Mouse (Mus musculus) midbrain, postnatal 0 days (tissue): Measurements from ENCODE around the gene Cabin1. TPM values are rescaled to one million over a fixed set of nuclear protein-coding genes. Genes with fewer than 3 reads are reported as not detected.

Experiments used
- ATAC-seq: fragments of 200-750 bp; cut with Nextera tagmentation; 2 replicates; pipeline ENCODE4 v1.8.0; 2017; ENCODE audit warnings: moderate number of reproducible peaks, mild to moderate bottlenecking, moderate TSS enrichment, moderate library complexity; ENCODE audit not compliant: low FRiP score
- DNase-seq: peaks from one replicate; pipeline ENCODE4 v3.0.0-alpha.2; 2015; ENCODE audit warnings: low spot score
- H3K27ac ChIP-seq: fragments of 300-500 bp; sonication (generic); 2 replicates; pipeline ENCODE4 v1.5.1; 2014; ENCODE audit warnings: low read depth, mild to moderate bottlenecking, low read length, mixed read lengths
- H3K27me3 ChIP-seq: fragments of 300-500 bp; sonication (generic); 2 replicates; pipeline ENCODE4 v1.6.1; 2014; ENCODE audit warnings: low read length, control low read depth, mixed read lengths; ENCODE audit not compliant: insufficient read depth
- H3K36me3 ChIP-seq: fragments of 300-500 bp; sonication (generic); 2 replicates; pipeline ENCODE4 v1.6.1; 2014; ENCODE audit warnings: low read length, control low read depth, mixed read lengths; ENCODE audit not compliant: insufficient read depth
- H3K4me1 ChIP-seq: fragments of 300-500 bp; sonication (generic); 2 replicates; pipeline ENCODE4 v1.6.1; 2014; ENCODE audit warnings: mild to moderate bottlenecking, control low read depth, antibody characterized with exemption, low read length, mixed read lengths; ENCODE audit not compliant: insufficient read depth
- H3K4me2 ChIP-seq: fragments of 300-500 bp; sonication (generic); 2 replicates; pipeline ENCODE4 v1.6.1; 2014; ENCODE audit warnings: low read depth, mild to moderate bottlenecking, low read length, mixed read lengths; ENCODE audit not compliant: poor library complexity, severe bottlenecking
- H3K4me3 ChIP-seq: fragments of 300-500 bp; sonication (generic); 2 replicates; pipeline ENCODE4 v1.5.1; 2014; ENCODE audit warnings: low read depth, mild to moderate bottlenecking, low read length, moderate library complexity
- H3K9ac ChIP-seq: fragments of 300-500 bp; sonication (generic); replicated peaks from 2 replicates; pipeline ENCODE4 v1.6.1; 2014; ENCODE audit warnings: mild to moderate bottlenecking, low read length, moderate library complexity, mixed read lengths; ENCODE audit not compliant: poor library complexity, severe bottlenecking
- H3K9me3 ChIP-seq: fragments of 300-500 bp; sonication (generic); 2 replicates; pipeline ENCODE4 v1.6.1; 2016; ENCODE audit warnings: low read length, control low read depth
- CTCF ChIP-seq: IDR thresholded peaks from 2 replicates; pipeline ENCODE4 v1.5.1; 2016; ENCODE audit warnings: antibody characterized with exemption, mild to moderate bottlenecking
- WGBS: fragments of 180-500 bp; shearing (Covaris S2); extraction: QIAGEN DNeasy Blood & Tissue Kit; methylation state at CpG from one replicate; pipeline ENCODE4 v1.1.7; 2014; 5-methylcytosine and 5-hydroxymethylcytosine counted together
- polyA plus RNA-seq: library from polyadenylated mRNA; unstranded; fragments of >200 nt; fragmentation: Nextera tagmentation; extraction: Ambion mirVana; gene quantifications from 2 replicates; pipeline ENCODE4 v1.2.1, GENCODE M21; 2015
- total RNA-seq: library from RNA; depleted of rRNA; stranded (reverse); fragments of >200 nt; gene quantifications from 2 replicates; pipeline ENCODE4 v1.2.3, GENCODE M21; 2014

Gene Cabin1
- total and polyA plus RNA-seq, 2 experiments from 2014 or later = 31.6 to 93.3 TPM

GRCm38 (mm10) chr10:75708633-75708992 lies 55.5 kb downstream of the Cabin1 start:
- no peak overlapping the region for H3K27ac ChIP-seq
- H3K9ac ChIP-seq = no peak overlapping the region
- ATAC-seq = peak; percentile 61
- WGBS = 33% methylated on average over 9 of the region's 9 CpGs
- H3K9me3 ChIP-seq = no peaks in the 10 kb centered on the region
- no peaks in the 10 kb centered on the region for H3K27me3 ChIP-seq
- TF ChIP-seq CTCF = peak; percentile 76
- peaks cover 43% of the 10 kb centered on the region for H3K36me3 ChIP-seq
- no peak overlapping the region for H3K4me3 ChIP-seq
- H3K4me2 ChIP-seq = no peak overlapping the region
- peaks cover 8% of the 10 kb centered on the region; the same call in 1 of the 2 replicates for H3K4me1 ChIP-seq
- DNase-seq = peak; percentile 66

GRCm38 (mm10) chr10:75707901-75708632 lies 56.1 kb downstream of the Cabin1 start:
- H3K27ac ChIP-seq = 0 out of 2 replicates have a peak overlapping the region, but pooled peaks have one; percentile 6
- no peaks in the 10 kb centered on the region for H3K27me3 ChIP-seq
- no peak overlapping the region for H3K4me3 ChIP-seq
- H3K4me2 ChIP-seq = no peak overlapping the region
- no peak for ATAC-seq
- DNase-seq = no peak
- no peak overlapping the region for H3K9ac ChIP-seq
- peaks cover 38% of the 10 kb centered on the region for H3K36me3 ChIP-seq
- H3K4me1 ChIP-seq = peaks cover 8% of the 10 kb centered on the region; the same call in 1 of the 2 replicates
- TF ChIP-seq CTCF = no peak
- no peaks in the 10 kb centered on the region for H3K9me3 ChIP-seq
- 73% methylated on average over 3 of the region's 3 CpGs for WGBS

- DNase-seq = no peak
- Histone ChIP-seq H3K9ac (no peak overlapping the region), H3K27me3 (no peaks in the 10 kb centered on the region), H3K4me3 (no peak overlapping the region), H3K36me3 (peaks cover 29% of the 10 kb centered on the region), H3K9me3 (no peaks in the 10 kb centered on the region), H3K4me2 (no peak overlapping the region), H3K27ac (no peak overlapping the region), H3K4me1 (peaks cover 8% of the 10 kb centered on the region; the same call in 1 of the 2 replicates)
- 81% methylated on average over 8 of the region's 8 CpGs for WGBS
- no peak for ATAC-seq
- no peak for TF ChIP-seq CTCF
Measured at GRCm38 (mm10) chr10:75706632-75707216, 57.4 kb downstream of the Cabin1 start.

GRCm38 (mm10) chr10:75705681-75706400 lies 58.3 kb downstream of the Cabin1 start:
- Histone ChIP-seq H3K9ac (no peak overlapping the region), H3K36me3 (peaks cover 24% of the 10 kb centered on the region), H3K4me2 (no peak overlapping the region), H3K4me3 (no peak overlapping the region), H3K9me3 (no peaks in the 10 kb centered on the region), H3K27me3 (no peaks in the 10 kb centered on the region), H3K27ac (no peak overlapping the region), H3K4me1 (peaks cover 8% of the 10 kb centered on the region; the same call in 1 of the 2 replicates)
- TF ChIP-seq CTCF = no peak
- 77% methylated on average over 7 of the region's 7 CpGs for WGBS
- ATAC-seq (no peak), DNase-seq (no peak)

GRCm38 (mm10) chr10:75704212-75705185 lies 59.6 kb downstream of the Cabin1 start:
- Histone ChIP-seq H3K4me2 (no peak overlapping the region), H3K27ac (peak overlapping the region; percentile 68), H3K4me1 (peaks cover 8% of the 10 kb centered on the region; the same call in 1 of the 2 replicates), H3K4me3 (no peak overlapping the region), H3K9ac (no peak overlapping the region; the same call in 1 of the 2 replicates), H3K9me3 (no peaks in the 10 kb centered on the region), H3K27me3 (no peaks in the 10 kb centered on the region), H3K36me3 (peaks cover 22% of the 10 kb centered on the region)
- peak; percentile 63 for TF ChIP-seq CTCF
- WGBS = 22% methylated on average over 15 of the region's 15 CpGs
- DNase-seq = peak; percentile 99
- ATAC-seq = peak; percentile 90
